Mouse (Mus musculus) gastrocnemius, adult 2 months (tissue): ENCODE results near the gene Tbca. TPM values are rescaled to one million over a fixed set of nuclear protein-coding genes. Genes with fewer than 3 reads are reported as not detected.
A peak's percentile ranks its signal among the peaks of the same experiment; 100 is the strongest.

Experiments
- DNase-seq: peaks from one replicate; pipeline ENCODE4 v3.0.0; 2022
- H3K27ac ChIP-seq: fragments of 200-600 bp; 2 replicates; pipeline ENCODE4 v1.8.1; 2022; ENCODE audit warnings: mild to moderate bottlenecking
- H3K4me3 ChIP-seq: fragments of 200-600 bp; 2 replicates; pipeline ENCODE4 v1.8.1; 2022; ENCODE audit warnings: mild to moderate bottlenecking, moderate library complexity
- CTCF ChIP-seq: fragments of 200-600 bp; IDR thresholded peaks from 2 replicates; pipeline ENCODE4 v1.8.1; 2022; ENCODE audit warnings: antibody characterized with exemption, mild to moderate bottlenecking, moderate library complexity
- intact Hi-C: fragments of 180-260 bp; cut with DNase I; formaldehyde crosslinking; loops from one replicate; pipeline ENCODE4 v1.15.1; 2025
- total RNA-seq, 2 experiments: library from RNA; stranded (reverse); gene quantifications; 2 replicates each; pipeline ENCODE4 v1.2.3; 2021

Gene Tbca
- total RNA-seq, 2 experiments from 2014 or later: 50.9 to 79.1 TPM

GRCm38 (mm10) chr13:94859256-94859655 lies 70.5 kb downstream of the Tbca start:
- no peak for DNase-seq
- Histone ChIP-seq H3K4me3 (no peak overlapping the region), H3K27ac (no peak overlapping the region)
- intact Hi-C loops: no loop called here
- no peak for TF ChIP-seq CTCF

GRCm38 (mm10) chr13:94862491-94863230 lies 74.0 kb downstream of the Tbca start:
- intact Hi-C loops: no loop called here
- no peak overlapping the region for H3K27ac ChIP-seq
- DNase-seq: no peak
- no peak overlapping the region for H3K4me3 ChIP-seq
- TF ChIP-seq CTCF: no peak

- Histone ChIP-seq H3K4me3 (no peak overlapping the region), H3K27ac (no peak overlapping the region)
- DNase-seq: no peak
- no peak for TF ChIP-seq CTCF
- intact Hi-C loops: loop anchor here (5.0 kb wide), 2 partner anchors 155 to 305 kb away; no protein-coding TSS in a partner anchor
These were observed 78.2 kb downstream of the Tbca start for GRCm38 (mm10) chr13:94866906-94867305.

- intact Hi-C loops: loop anchor here (5.0 kb wide), 2 partner anchors 155 to 305 kb away; no protein-coding TSS in a partner anchor
- no peak for DNase-seq
- no peak for TF ChIP-seq CTCF
- no peak overlapping the region for H3K4me3 ChIP-seq
- H3K27ac ChIP-seq: no peak overlapping the region
These were observed 79.1 kb downstream of the Tbca start for GRCm38 (mm10) chr13:94867772-94868171.

- Histone ChIP-seq H3K4me3 (peak overlapping the region; percentile 65), H3K27ac (no peak overlapping the region)
- peak; percentile 74 for DNase-seq
- TF ChIP-seq CTCF: peak; percentile 90
- intact Hi-C loops: loop anchor here (5.0 kb wide), 2 partner anchors 156 to 306 kb away; no protein-coding TSS in a partner anchor
These were observed 79.8 kb downstream of the Tbca start for GRCm38 (mm10) chr13:94868478-94868950.

- intact Hi-C loops: loop anchor here (5.0 kb wide), 2 partner anchors 157 to 307 kb away; no protein-coding TSS in a partner anchor
- no peak overlapping the region for H3K27ac ChIP-seq
- no peak for DNase-seq
- no peak overlapping the region; the same call in 1 of the 2 replicates for H3K4me3 ChIP-seq
- TF ChIP-seq CTCF: no peak
These were observed 80.8 kb downstream of the Tbca start for GRCm38 (mm10) chr13:94869541-94869940.

GRCm38 (mm10) chr13:94870071-94870460 lies 81.4 kb downstream of the Tbca start:
- no peak overlapping the region for H3K27ac ChIP-seq
- no peak overlapping the region for H3K4me3 ChIP-seq
- intact Hi-C loops: no loop called here
- DNase-seq: no peak
- TF ChIP-seq CTCF: no peak

GRCm38 (mm10) chr13:94870461-94871186 lies 81.9 kb downstream of the Tbca start:
- no peak overlapping the region for H3K4me3 ChIP-seq
- intact Hi-C loops: no loop called here
- H3K27ac ChIP-seq: no peak overlapping the region
- TF ChIP-seq CTCF: no peak
- no peak for DNase-seq

- intact Hi-C loops: no loop called here
- Histone ChIP-seq H3K27ac (no peak overlapping the region), H3K4me3 (no peak overlapping the region)
- no peak for DNase-seq
- no peak for TF ChIP-seq CTCF
These were observed 83.2 kb downstream of the Tbca start for GRCm38 (mm10) chr13:94871806-94872320.

- TF ChIP-seq CTCF: no peak
- H3K4me3 ChIP-seq: no peak overlapping the region
- intact Hi-C loops: no loop called here
- H3K27ac ChIP-seq: no peak overlapping the region
- no peak for DNase-seq
These were observed 83.7 kb downstream of the Tbca start for GRCm38 (mm10) chr13:94872439-94872838.

GRCm38 (mm10) chr13:94873111-94874038 lies 84.7 kb downstream of the Tbca start:
- no peak overlapping the region for H3K4me3 ChIP-seq
- DNase-seq: no peak
- intact Hi-C loops: no loop called here
- H3K27ac ChIP-seq: no peak overlapping the region
- TF ChIP-seq CTCF: no peak

GRCm38 (mm10) chr13:94874039-94874425 lies 85.3 kb downstream of the Tbca start:
- TF ChIP-seq CTCF: no peak
- Histone ChIP-seq H3K27ac (no peak overlapping the region), H3K4me3 (no peak overlapping the region)
- intact Hi-C loops: no loop called here
- no peak for DNase-seq
